Mouse (Mus musculus) E14TG2a.4 (cell line): Measurements from ENCODE around the gene Mansc4.
A peak's percentile ranks its signal among the peaks of the same experiment; 100 is the strongest.

Source experiments
- H3K27me3 ChIP-seq: 2 replicates; pipeline ENCODE4 v1.6.1; 2014; ENCODE audit warnings: low read length, control low read depth; ENCODE audit not compliant: insufficient read depth
- H3K36me3 ChIP-seq: 2 replicates; pipeline ENCODE4 v1.6.1; 2014; ENCODE audit warnings: low read length, control low read depth; ENCODE audit not compliant: insufficient read depth
- H3K4me1 ChIP-seq: replicated peaks from 2 replicates; pipeline ENCODE4 v1.6.1; 2014; ENCODE audit warnings: low read depth, low read length, control low read depth
- H3K4me3 ChIP-seq: replicated peaks from 2 replicates; pipeline ENCODE4 v1.5.1; 2014; ENCODE audit warnings: mild to moderate bottlenecking, low read length
- H3K9me3 ChIP-seq: 2 replicates; pipeline ENCODE4 v1.6.1; 2014; ENCODE audit warnings: low read length, control low read depth
- CTCF ChIP-seq: conservative IDR thresholded peaks from 2 replicates; pipeline ENCODE4 v1.5.1; 2014; ENCODE audit warnings: low read length
- NANOG ChIP-seq: IDR thresholded peaks from 2 replicates; pipeline ENCODE4 v1.6.1; 2014; ENCODE audit warnings: borderline replicate concordance, low read length, mixed read lengths
- POU5F1 ChIP-seq: IDR thresholded peaks from 2 replicates; pipeline ENCODE4 v1.6.1; 2014; ENCODE audit warnings: low read length, borderline replicate concordance

The Mansc4 gene

GRCm38 (mm10) chr6:147090191-147090590 is 3.4 kb upstream of the Mansc4 start:
- Histone ChIP-seq H3K27me3 (peaks cover 3% of the 10 kb centered on the region; the same call in 1 of the 2 replicates), H3K36me3 (peaks cover 15% of the 10 kb centered on the region), H3K4me3 (peak overlapping the region; percentile 89), H3K4me1 (peaks cover 64% of the 10 kb centered on the region), H3K9me3 (no peaks in the 10 kb centered on the region)
- TF ChIP-seq POU5F1 = no peak
- no peak for TF ChIP-seq NANOG

GRCm38 (mm10) chr6:147088517-147088916 is 1.7 kb upstream of the Mansc4 start:
- no peak for TF ChIP-seq NANOG
- TF ChIP-seq POU5F1 = no peak
- TF ChIP-seq CTCF = no peak
- H3K36me3 ChIP-seq = 0 out of 2 replicates have a peak, but pooled peaks cover 4% of the 10 kb centered on the region
- no peak overlapping the region for H3K4me3 ChIP-seq
- peaks cover 69% of the 10 kb centered on the region for H3K4me1 ChIP-seq
- peaks cover 3% of the 10 kb centered on the region; the same call in 1 of the 2 replicates for H3K27me3 ChIP-seq
- H3K9me3 ChIP-seq = no peaks in the 10 kb centered on the region

DNA sequence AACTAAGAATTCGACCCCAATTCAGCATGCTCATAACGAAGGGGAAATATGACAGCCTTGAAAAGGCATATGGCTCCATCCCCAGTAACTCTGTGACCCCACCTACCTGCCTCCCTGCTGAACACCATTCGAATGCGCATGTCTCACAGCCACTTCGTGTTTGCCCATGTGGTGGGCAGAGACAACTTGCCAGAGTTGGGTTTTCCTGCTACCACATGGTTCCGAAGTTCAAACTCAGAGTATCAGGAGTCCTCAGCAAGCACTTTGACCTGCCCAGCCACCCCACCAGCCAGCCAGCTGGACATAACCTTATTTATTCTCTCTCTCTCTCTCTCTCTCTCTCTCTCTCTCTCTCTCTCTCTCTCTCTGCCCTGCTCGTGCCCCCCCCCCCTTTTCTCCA is 904 bp upstream of the Mansc4 start:
- no peaks in the 10 kb centered on the region for H3K36me3 ChIP-seq
- TF ChIP-seq CTCF = no peak
- no peak for TF ChIP-seq POU5F1
- no peak for TF ChIP-seq NANOG
- H3K27me3 ChIP-seq = peaks cover 3% of the 10 kb centered on the region; the same call in 1 of the 2 replicates
- H3K9me3 ChIP-seq = no peaks in the 10 kb centered on the region
- H3K4me3 ChIP-seq = no peak overlapping the region
- peaks cover 71% of the 10 kb centered on the region for H3K4me1 ChIP-seq

DNA sequence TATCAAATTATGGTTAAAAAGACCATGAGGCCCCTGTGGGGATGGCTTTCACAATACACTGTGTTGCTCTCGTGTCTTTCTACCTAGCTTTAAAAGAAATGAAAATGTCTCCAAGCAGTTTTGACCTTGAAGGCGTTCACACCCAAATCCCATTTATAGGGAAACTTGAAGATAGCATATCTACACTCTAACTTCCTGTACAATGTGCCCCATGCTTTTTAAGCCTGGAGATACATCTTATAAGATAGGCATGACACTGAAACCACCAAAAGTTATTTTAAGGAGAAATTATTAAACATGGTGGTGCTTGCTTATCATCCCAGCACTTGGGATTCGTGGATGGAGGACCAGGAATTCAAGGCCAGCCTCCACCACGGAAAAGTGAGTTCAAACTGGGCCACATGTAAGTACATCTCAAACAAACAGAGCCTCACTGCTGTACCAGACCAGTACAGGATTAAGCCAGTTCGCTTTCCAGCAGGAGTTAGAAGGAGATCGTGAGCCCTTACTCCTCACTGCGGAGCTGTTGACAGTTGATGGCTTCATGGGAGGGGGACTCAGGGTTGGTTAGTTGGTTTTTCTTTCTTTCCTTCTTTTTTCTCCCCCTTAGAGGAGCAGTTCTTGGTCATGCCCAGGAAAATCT is 1.3 kb downstream of the Mansc4 start:
- Histone ChIP-seq H3K4me1 (peaks cover 73% of the 10 kb centered on the region), H3K4me3 (no peak overlapping the region), H3K9me3 (no peaks in the 10 kb centered on the region), H3K27me3 (peaks cover 3% of the 10 kb centered on the region; the same call in 1 of the 2 replicates), H3K36me3 (peaks cover 4% of the 10 kb centered on the region; the same call in 1 of the 2 replicates)
- TF ChIP-seq POU5F1 (no peak), CTCF (no peak), NANOG (no peak)

- no peak for TF ChIP-seq CTCF
- no peak for TF ChIP-seq NANOG
- no peak for TF ChIP-seq POU5F1
- Histone ChIP-seq H3K36me3 (peaks cover 10% of the 10 kb centered on the region), H3K27me3 (no peaks in the 10 kb centered on the region), H3K4me3 (peak overlapping the region; percentile 18), H3K9me3 (no peaks in the 10 kb centered on the region), H3K4me1 (peaks cover 58% of the 10 kb centered on the region)
Measured at GRCm38 (mm10) chr6:147079919-147080318, 6.9 kb downstream of the Mansc4 start.

- peaks cover 59% of the 10 kb centered on the region for H3K4me1 ChIP-seq
- no peaks in the 10 kb centered on the region for H3K27me3 ChIP-seq
- H3K36me3 ChIP-seq = peaks cover 27% of the 10 kb centered on the region
- H3K9me3 ChIP-seq = no peaks in the 10 kb centered on the region
- H3K4me3 ChIP-seq = no peak overlapping the region
- no peak for TF ChIP-seq CTCF
- no peak for TF ChIP-seq POU5F1
- no peak for TF ChIP-seq NANOG
Measured at GRCm38 (mm10) chr6:147076878-147077277, 10.0 kb downstream of the Mansc4 start.

- Histone ChIP-seq H3K9me3 (no peaks in the 10 kb centered on the region), H3K36me3 (peaks cover 33% of the 10 kb centered on the region), H3K4me1 (peaks cover 63% of the 10 kb centered on the region), H3K27me3 (no peaks in the 10 kb centered on the region), H3K4me3 (no peak overlapping the region)
- TF ChIP-seq POU5F1 (no peak), CTCF (no peak), NANOG (no peak)
Measured at GRCm38 (mm10) chr6:147075808-147076387, 10.9 kb downstream of the Mansc4 start.

DNA sequence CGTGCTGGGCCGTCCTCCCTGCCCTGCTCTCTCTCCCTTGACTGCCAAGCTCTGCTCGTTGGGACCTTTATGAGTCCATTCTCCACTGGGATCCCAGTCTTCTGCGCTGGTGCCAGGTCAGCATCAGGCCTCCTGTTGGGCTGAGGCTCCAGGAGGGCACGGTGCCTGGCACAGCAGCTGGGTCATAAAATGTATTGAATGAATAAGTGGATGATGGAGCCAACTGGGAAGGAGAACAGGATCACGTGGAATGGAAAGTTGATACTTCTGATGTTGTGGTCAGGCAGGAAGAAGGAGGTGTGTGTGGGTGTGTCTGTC is 21.9 kb downstream of the Mansc4 start:
- Histone ChIP-seq H3K4me1 (peaks cover 8% of the 10 kb centered on the region), H3K27me3 (no peaks in the 10 kb centered on the region), H3K36me3 (peaks cover 84% of the 10 kb centered on the region), H3K4me3 (no peak overlapping the region), H3K9me3 (no peaks in the 10 kb centered on the region)
- no peak for TF ChIP-seq POU5F1
- no peak for TF ChIP-seq CTCF
- TF ChIP-seq NANOG = no peak

- TF ChIP-seq POU5F1 (no peak), NANOG (no peak), CTCF (no peak)
- H3K27me3 ChIP-seq = no peaks in the 10 kb centered on the region
- H3K36me3 ChIP-seq = peaks cover 82% of the 10 kb centered on the region
- no peak overlapping the region for H3K4me3 ChIP-seq
- H3K4me1 ChIP-seq = peaks cover 3% of the 10 kb centered on the region; the same call in 1 of the 2 replicates
- no peaks in the 10 kb centered on the region for H3K9me3 ChIP-seq
Measured at GRCm38 (mm10) chr6:147064226-147064943, 22.4 kb downstream of the Mansc4 start.
